Mouse (Mus musculus) forebrain, postnatal 0 days (tissue): ENCODE data around the gene Tbc1d14. TPM values are rescaled to one million over a fixed set of nuclear protein-coding genes. Genes with fewer than 3 reads are reported as not detected.

ENCODE experiments used
- ATAC-seq: fragments of 200-750 bp; cut with Nextera tagmentation; 2 replicates; pipeline ENCODE4 v1.8.0; 2017; ENCODE audit warnings: mild to moderate bottlenecking, moderate library complexity
- DNase-seq: peaks from one replicate; pipeline ENCODE4 v3.0.0-alpha.2; 2015
- H3K27ac ChIP-seq: fragments of 300-500 bp; sonication (generic); 2 replicates; pipeline ENCODE4 v1.5.1; 2014; ENCODE audit warnings: low read depth, mild to moderate bottlenecking, antibody characterized with exemption, low read length, moderate library complexity, mixed read lengths
- H3K27me3 ChIP-seq: fragments of 300-500 bp; sonication (generic); 2 replicates; pipeline ENCODE4 v1.6.1; 2014; ENCODE audit warnings: mild to moderate bottlenecking, low read length, mixed read lengths; ENCODE audit not compliant: insufficient read depth
- H3K36me3 ChIP-seq: fragments of 300-500 bp; sonication (generic); 2 replicates; pipeline ENCODE4 v1.6.1; 2014; ENCODE audit warnings: mild to moderate bottlenecking, moderate library complexity; ENCODE audit not compliant: insufficient read depth
- H3K4me1 ChIP-seq: fragments of 300-500 bp; sonication (generic); 2 replicates; pipeline ENCODE4 v1.6.1; 2014; ENCODE audit warnings: antibody characterized with exemption; ENCODE audit not compliant: insufficient read depth
- H3K4me2 ChIP-seq: fragments of 300-500 bp; sonication (generic); 2 replicates; pipeline ENCODE4 v1.6.1; 2014; ENCODE audit warnings: low read depth, mild to moderate bottlenecking, moderate library complexity
- H3K4me3 ChIP-seq: fragments of 300-500 bp; sonication (generic); 2 replicates; pipeline ENCODE4 v1.5.1; 2014; ENCODE audit warnings: low read depth, low read length, mixed read lengths
- H3K9ac ChIP-seq: fragments of 300-500 bp; sonication (generic); 2 replicates; pipeline ENCODE4 v1.6.1; 2014; ENCODE audit warnings: mild to moderate bottlenecking
- H3K9me3 ChIP-seq: fragments of 300-500 bp; sonication (generic); 2 replicates; pipeline ENCODE4 v1.6.1; 2016; ENCODE audit warnings: low read length
- CTCF ChIP-seq: sonication (generic); IDR thresholded peaks from 2 replicates; pipeline ENCODE4 v1.5.1; 2016; ENCODE audit warnings: antibody characterized with exemption, control low read depth, low read depth
- WGBS: fragments of 180-500 bp; shearing (Covaris S2); extraction: QIAGEN DNeasy Blood & Tissue Kit; methylation state at CpG from one replicate; pipeline ENCODE4 v1.1.7; 2014; 5-methylcytosine and 5-hydroxymethylcytosine counted together
- polyA plus RNA-seq: library from polyadenylated mRNA; unstranded; fragments of >200 nt; fragmentation: Nextera tagmentation; extraction: Ambion mirVana; gene quantifications from 2 replicates; pipeline ENCODE4 v1.2.1, GENCODE M21; 2015
- total RNA-seq: library from RNA; depleted of rRNA; stranded (reverse); fragments of >200 nt; gene quantifications from 2 replicates; pipeline ENCODE4 v1.2.3, GENCODE M21; 2014

Gene Tbc1d14
- total and polyA plus RNA-seq, 2 experiments from 2014 or later, result 29.0 to 74.1 TPM

DNA sequence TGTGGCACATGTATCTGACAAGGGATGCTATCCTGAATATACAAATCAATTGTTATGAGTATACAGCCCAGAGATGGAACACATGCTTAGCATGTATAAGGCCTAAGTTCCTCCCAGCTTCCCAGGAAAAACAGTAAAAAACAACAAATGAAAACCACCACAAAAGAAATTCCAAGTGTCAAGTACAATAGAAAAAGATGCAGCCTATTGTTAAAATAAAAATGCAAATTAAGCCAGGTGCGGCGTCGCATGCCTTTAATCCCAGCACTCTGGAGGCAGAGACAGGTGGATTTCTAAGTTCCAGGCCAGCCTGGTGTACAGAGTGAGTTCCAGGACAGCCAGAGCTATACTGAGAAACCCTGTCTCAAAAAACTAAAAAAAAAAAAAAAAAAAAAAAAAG is 36.2 kb downstream of the Tbc1d14 start:
- no peak overlapping the region for H3K4me3 ChIP-seq
- no peaks in the 10 kb centered on the region for H3K9me3 ChIP-seq
- no peak overlapping the region for H3K9ac ChIP-seq
- H3K27me3 ChIP-seq, result no peaks in the 10 kb centered on the region
- ATAC-seq (no peak), DNase-seq (no peak)
- H3K4me2 ChIP-seq, result no peak overlapping the region
- no peak overlapping the region for H3K27ac ChIP-seq
- no peak for TF ChIP-seq CTCF
- no peaks in the 10 kb centered on the region for H3K4me1 ChIP-seq
- 67% methylated on average over 3 of the region's 3 CpGs for WGBS
- H3K36me3 ChIP-seq, result no peaks in the 10 kb centered on the region

GRCm38 (mm10) chr5:36556289-36556688 is 36.8 kb downstream of the Tbc1d14 start:
- DNase-seq, result no peak
- Histone ChIP-seq H3K27me3 (no peaks in the 10 kb centered on the region), H3K4me3 (no peak overlapping the region), H3K27ac (no peak overlapping the region), H3K9ac (no peak overlapping the region), H3K4me1 (no peaks in the 10 kb centered on the region), H3K9me3 (no peaks in the 10 kb centered on the region), H3K36me3 (no peaks in the 10 kb centered on the region), H3K4me2 (no peak overlapping the region)
- no peak for TF ChIP-seq CTCF
- no peak for ATAC-seq
- 45% methylated on average over 4 of the region's 4 CpGs for WGBS

- ATAC-seq, result no peak
- DNase-seq, result no peak
- 80% methylated on average over 5 of the region's 5 CpGs for WGBS
- Histone ChIP-seq H3K27ac (no peak overlapping the region), H3K9me3 (no peaks in the 10 kb centered on the region), H3K36me3 (no peaks in the 10 kb centered on the region), H3K9ac (no peak overlapping the region), H3K4me2 (no peak overlapping the region), H3K27me3 (no peaks in the 10 kb centered on the region), H3K4me1 (no peaks in the 10 kb centered on the region), H3K4me3 (no peak overlapping the region)
- TF ChIP-seq CTCF, result no peak
Measured at GRCm38 (mm10) chr5:36554496-36554895, 38.6 kb downstream of the Tbc1d14 start.

- H3K4me3 ChIP-seq, result no peak overlapping the region
- TF ChIP-seq CTCF, result no peak
- H3K4me1 ChIP-seq, result no peaks in the 10 kb centered on the region
- DNase-seq (no peak), ATAC-seq (no peak)
- H3K4me2 ChIP-seq, result no peak overlapping the region
- no peak overlapping the region for H3K9ac ChIP-seq
- no peak overlapping the region for H3K27ac ChIP-seq
- no peaks in the 10 kb centered on the region for H3K9me3 ChIP-seq
- H3K27me3 ChIP-seq, result no peaks in the 10 kb centered on the region
- 87% methylated on average over 4 of the region's 4 CpGs for WGBS
- no peaks in the 10 kb centered on the region for H3K36me3 ChIP-seq
Measured at GRCm38 (mm10) chr5:36553886-36554285, 39.2 kb downstream of the Tbc1d14 start.

GRCm38 (mm10) chr5:36553056-36553606 is 39.9 kb downstream of the Tbc1d14 start:
- Histone ChIP-seq H3K27ac (no peak overlapping the region), H3K36me3 (no peaks in the 10 kb centered on the region), H3K4me1 (no peaks in the 10 kb centered on the region), H3K4me3 (no peak overlapping the region), H3K9ac (no peak overlapping the region), H3K27me3 (no peaks in the 10 kb centered on the region), H3K4me2 (no peak overlapping the region), H3K9me3 (no peaks in the 10 kb centered on the region)
- no peak for ATAC-seq
- WGBS, result 88% methylated on average over 2 of the region's 2 CpGs
- no peak for TF ChIP-seq CTCF
- DNase-seq, result no peak

- no peak overlapping the region for H3K27ac ChIP-seq
- 96% methylated on average over 4 of the region's 4 CpGs for WGBS
- ATAC-seq (no peak), DNase-seq (no peak)
- no peaks in the 10 kb centered on the region for H3K4me1 ChIP-seq
- no peaks in the 10 kb centered on the region for H3K36me3 ChIP-seq
- no peak overlapping the region for H3K4me2 ChIP-seq
- H3K9ac ChIP-seq, result no peak overlapping the region
- no peaks in the 10 kb centered on the region for H3K9me3 ChIP-seq
- no peak for TF ChIP-seq CTCF
- no peaks in the 10 kb centered on the region for H3K27me3 ChIP-seq
- no peak overlapping the region for H3K4me3 ChIP-seq
Measured at GRCm38 (mm10) chr5:36552391-36552790, 40.7 kb downstream of the Tbc1d14 start.

GRCm38 (mm10) chr5:36549243-36549642 is 43.8 kb downstream of the Tbc1d14 start:
- DNase-seq, result no peak

DNA sequence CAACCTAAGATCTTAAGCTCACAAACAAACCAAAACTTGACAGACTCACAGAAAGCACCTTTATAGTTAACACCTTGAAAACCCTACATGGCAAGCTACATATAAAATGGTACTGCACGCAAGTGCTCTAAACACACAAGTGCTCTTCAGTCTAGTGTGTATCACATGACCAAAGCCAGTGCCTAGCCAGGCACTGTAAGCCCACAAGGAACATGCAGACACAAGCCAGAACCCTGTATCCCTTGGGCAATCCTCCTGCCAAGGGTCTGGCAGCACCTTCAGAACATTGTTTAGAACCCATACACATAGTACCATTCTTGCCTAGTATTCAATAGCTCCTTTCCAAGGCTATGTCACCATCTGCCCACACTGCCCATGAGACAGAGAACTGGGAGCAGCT is 48.3 kb downstream of the Tbc1d14 start:
- Histone ChIP-seq H3K27ac (no peak overlapping the region), H3K27me3 (no peaks in the 10 kb centered on the region), H3K9me3 (no peaks in the 10 kb centered on the region), H3K9ac (no peak overlapping the region), H3K36me3 (no peaks in the 10 kb centered on the region), H3K4me3 (no peak overlapping the region), H3K4me2 (no peak overlapping the region), H3K4me1 (no peaks in the 10 kb centered on the region)
- no peak for TF ChIP-seq CTCF
- ATAC-seq, result no peak
- 84% methylated on average over 1 of the region's 1 CpGs for WGBS
- DNase-seq, result no peak

More at GRCm38 (mm10) chr5:36549243-36549642, 43.8 kb downstream of the Tbc1d14 start:
- no peaks in the 10 kb centered on the region for H3K36me3 ChIP-seq
- no peak overlapping the region for H3K27ac ChIP-seq
- no peaks in the 10 kb centered on the region for H3K9me3 ChIP-seq
- WGBS, result 39% methylated on average over 6 of the region's 6 CpGs
- H3K4me2 ChIP-seq, result no peak overlapping the region
- H3K27me3 ChIP-seq, result no peaks in the 10 kb centered on the region
- H3K4me3 ChIP-seq, result no peak overlapping the region
- no peaks in the 10 kb centered on the region for H3K4me1 ChIP-seq
- no peak for TF ChIP-seq CTCF
- no peak overlapping the region for H3K9ac ChIP-seq
- no peak for ATAC-seq
